Mouse (Mus musculus) intestine, embryonic 15.5 days (tissue): ENCODE data around the gene Syt17. TPM values are rescaled to one million over a fixed set of nuclear protein-coding genes. Genes with fewer than 3 reads are reported as not detected.
A peak's percentile ranks its signal among the peaks of the same experiment; 100 is the strongest.

ENCODE experiments used
- ATAC-seq: fragments of 200-750 bp; cut with Nextera tagmentation; 2 replicates; pipeline ENCODE4 v1.8.0; 2017; ENCODE audit warnings: moderate TSS enrichment, moderate library complexity
- H3K27ac ChIP-seq: fragments of 300-500 bp; sonication (generic); 2 replicates; pipeline ENCODE4 v1.5.1; 2015; ENCODE audit warnings: mild to moderate bottlenecking, inconsistent platforms
- H3K27me3 ChIP-seq: fragments of 300-500 bp; sonication (generic); replicated peaks from 2 replicates; pipeline ENCODE4 v1.6.1; 2015; ENCODE audit warnings: inconsistent platforms
- H3K36me3 ChIP-seq: fragments of 300-500 bp; sonication (generic); 2 replicates; pipeline ENCODE4 v1.6.1; 2015; ENCODE audit warnings: inconsistent platforms
- H3K4me1 ChIP-seq: fragments of 300-500 bp; sonication (generic); replicated peaks from 2 replicates; pipeline ENCODE4 v1.6.1; 2015; ENCODE audit warnings: inconsistent platforms
- H3K4me2 ChIP-seq: fragments of 300-500 bp; sonication (generic); replicated peaks from 2 replicates; pipeline ENCODE4 v1.6.1; 2015; ENCODE audit warnings: mild to moderate bottlenecking, inconsistent platforms
- H3K4me3 ChIP-seq: fragments of 300-500 bp; sonication (generic); replicated peaks from 2 replicates; pipeline ENCODE4 v1.5.1; 2015; ENCODE audit warnings: inconsistent platforms
- H3K9ac ChIP-seq: fragments of 300-500 bp; sonication (generic); 2 replicates; pipeline ENCODE4 v1.6.1; 2015; ENCODE audit warnings: inconsistent platforms
- H3K9me3 ChIP-seq: fragments of 300-500 bp; sonication (generic); 2 replicates; pipeline ENCODE4 v1.6.1; 2016; ENCODE audit warnings: inconsistent platforms
- WGBS: fragments of 180-500 bp; shearing (Covaris S2); methylation state at CpG from one replicate; pipeline ENCODE4 v1.1.7; 2015; 5-methylcytosine and 5-hydroxymethylcytosine counted together
- polyA plus RNA-seq: library from polyadenylated mRNA; unstranded; fragments of >200 nt; fragmentation: Nextera tagmentation; extraction: Ambion mirVana; gene quantifications from 2 replicates; pipeline ENCODE4 v1.2.1, GENCODE M21; 2015

Gene Syt17
- polyA plus RNA-seq, 1 experiment from 2014 or later, result 6.5 TPM

GRCm38 (mm10) chr7:118402576-118403022 lies 45.4 kb downstream of the Syt17 start:
- H3K4me1 ChIP-seq, result no peaks in the 10 kb centered on the region
- H3K27me3 ChIP-seq, result no peaks in the 10 kb centered on the region
- no peak overlapping the region for H3K27ac ChIP-seq
- ATAC-seq, result peak; percentile 45; the same call in 1 of the 2 replicates
- H3K9me3 ChIP-seq, result no peaks in the 10 kb centered on the region
- H3K4me2 ChIP-seq, result no peak overlapping the region
- no peak overlapping the region for H3K9ac ChIP-seq
- H3K36me3 ChIP-seq, result no peaks in the 10 kb centered on the region
- H3K4me3 ChIP-seq, result no peak overlapping the region
- 60% methylated on average over 3 of the region's 3 CpGs for WGBS

GRCm38 (mm10) chr7:118401949-118402348 lies 46.1 kb downstream of the Syt17 start:
- H3K27ac ChIP-seq, result no peak overlapping the region
- WGBS, result 67% methylated on average over 5 of the region's 5 CpGs

GRCm38 (mm10) chr7:118399764-118400163 lies 48.3 kb downstream of the Syt17 start:
- WGBS, result 85% methylated on average over 9 of the region's 9 CpGs
- no peak overlapping the region for H3K9ac ChIP-seq
- H3K4me2 ChIP-seq, result no peak overlapping the region
- no peaks in the 10 kb centered on the region for H3K4me1 ChIP-seq
- H3K27me3 ChIP-seq, result no peaks in the 10 kb centered on the region
- ATAC-seq, result no peak
- no peaks in the 10 kb centered on the region for H3K9me3 ChIP-seq
- no peaks in the 10 kb centered on the region for H3K36me3 ChIP-seq
- no peak overlapping the region for H3K27ac ChIP-seq
- H3K4me3 ChIP-seq, result no peak overlapping the region

More at GRCm38 (mm10) chr7:118401949-118402348, 46.1 kb downstream of the Syt17 start:
- Histone ChIP-seq H3K4me2 (no peak overlapping the region), H3K36me3 (no peaks in the 10 kb centered on the region), H3K9me3 (no peaks in the 10 kb centered on the region), H3K27me3 (no peaks in the 10 kb centered on the region), H3K4me3 (no peak overlapping the region), H3K9ac (no peak overlapping the region), H3K4me1 (no peaks in the 10 kb centered on the region)
- ATAC-seq, result no peak

- Histone ChIP-seq H3K36me3 (no peaks in the 10 kb centered on the region), H3K27me3 (no peaks in the 10 kb centered on the region), H3K4me3 (no peak overlapping the region), H3K9me3 (no peaks in the 10 kb centered on the region), H3K9ac (no peak overlapping the region), H3K4me2 (no peak overlapping the region), H3K4me1 (no peaks in the 10 kb centered on the region), H3K27ac (no peak overlapping the region)
- 83% methylated on average over 5 of the region's 5 CpGs for WGBS
- ATAC-seq, result no peak
These were observed 57.3 kb downstream of the Syt17 start for GRCm38 (mm10) chr7:118390705-118391104.

- no peak overlapping the region for H3K4me3 ChIP-seq
- no peaks in the 10 kb centered on the region for H3K9me3 ChIP-seq
- no peak overlapping the region for H3K9ac ChIP-seq
- H3K27me3 ChIP-seq, result no peaks in the 10 kb centered on the region
- no peak overlapping the region for H3K27ac ChIP-seq
- ATAC-seq, result no peak
- no peaks in the 10 kb centered on the region for H3K4me1 ChIP-seq
- H3K36me3 ChIP-seq, result no peaks in the 10 kb centered on the region
- WGBS, result 84% methylated on average over 5 of the region's 5 CpGs
- H3K4me2 ChIP-seq, result no peak overlapping the region
These were observed 67.0 kb downstream of the Syt17 start for GRCm38 (mm10) chr7:118380996-118381395.

GRCm38 (mm10) chr7:118380056-118380455 lies 68.0 kb downstream of the Syt17 start:
- Histone ChIP-seq H3K4me1 (no peaks in the 10 kb centered on the region), H3K4me3 (no peak overlapping the region), H3K4me2 (no peak overlapping the region), H3K27me3 (no peaks in the 10 kb centered on the region), H3K9ac (no peak overlapping the region), H3K36me3 (no peaks in the 10 kb centered on the region), H3K27ac (no peak overlapping the region), H3K9me3 (no peaks in the 10 kb centered on the region)
- 76% methylated on average over 3 of the region's 3 CpGs for WGBS
- ATAC-seq, result no peak

DNA sequence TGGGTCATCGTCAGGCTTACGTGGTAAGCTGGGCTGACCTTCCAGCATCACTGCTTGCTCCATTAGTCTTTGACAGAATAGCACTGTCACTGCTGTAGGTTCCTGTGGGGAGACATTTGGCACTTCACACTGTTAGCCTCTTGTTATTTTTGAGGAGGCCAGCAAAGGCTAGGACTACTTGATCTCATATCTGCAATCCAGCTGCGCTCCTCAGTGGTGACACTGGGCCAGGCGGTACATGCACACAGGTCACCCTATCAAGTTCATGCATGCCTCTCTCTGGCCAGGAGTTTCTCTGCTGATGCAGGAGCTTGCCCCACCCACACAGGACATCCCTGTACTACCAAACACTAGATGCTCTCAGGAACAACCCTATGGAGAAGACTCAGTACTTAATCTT lies 71.4 kb downstream of the Syt17 start:
- H3K9ac ChIP-seq, result no peak overlapping the region
- H3K4me2 ChIP-seq, result no peak overlapping the region
- H3K36me3 ChIP-seq, result no peaks in the 10 kb centered on the region
- no peaks in the 10 kb centered on the region for H3K4me1 ChIP-seq
- no peak overlapping the region for H3K27ac ChIP-seq
- no peak for ATAC-seq
- no peaks in the 10 kb centered on the region for H3K27me3 ChIP-seq
- H3K4me3 ChIP-seq, result no peak overlapping the region
- no peaks in the 10 kb centered on the region for H3K9me3 ChIP-seq
- 93% methylated on average over 4 of the region's 4 CpGs for WGBS

- WGBS, result 89% methylated on average over 3 of the region's 3 CpGs
- Histone ChIP-seq H3K4me1 (no peaks in the 10 kb centered on the region), H3K27me3 (no peaks in the 10 kb centered on the region), H3K9me3 (no peaks in the 10 kb centered on the region), H3K36me3 (no peaks in the 10 kb centered on the region), H3K9ac (no peak overlapping the region), H3K4me3 (no peak overlapping the region), H3K27ac (no peak overlapping the region), H3K4me2 (no peak overlapping the region)
- ATAC-seq, result no peak
These were observed 72.7 kb downstream of the Syt17 start for GRCm38 (mm10) chr7:118375341-118375740.

- WGBS, result 92% methylated on average over 5 of the region's 5 CpGs
- Histone ChIP-seq H3K4me3 (no peak overlapping the region), H3K27ac (no peak overlapping the region), H3K27me3 (no peaks in the 10 kb centered on the region), H3K9ac (no peak overlapping the region), H3K4me1 (no peaks in the 10 kb centered on the region), H3K4me2 (no peak overlapping the region), H3K9me3 (no peaks in the 10 kb centered on the region), H3K36me3 (no peaks in the 10 kb centered on the region)
- no peak for ATAC-seq
These were observed 76.7 kb downstream of the Syt17 start for GRCm38 (mm10) chr7:118371361-118371760.

DNA sequence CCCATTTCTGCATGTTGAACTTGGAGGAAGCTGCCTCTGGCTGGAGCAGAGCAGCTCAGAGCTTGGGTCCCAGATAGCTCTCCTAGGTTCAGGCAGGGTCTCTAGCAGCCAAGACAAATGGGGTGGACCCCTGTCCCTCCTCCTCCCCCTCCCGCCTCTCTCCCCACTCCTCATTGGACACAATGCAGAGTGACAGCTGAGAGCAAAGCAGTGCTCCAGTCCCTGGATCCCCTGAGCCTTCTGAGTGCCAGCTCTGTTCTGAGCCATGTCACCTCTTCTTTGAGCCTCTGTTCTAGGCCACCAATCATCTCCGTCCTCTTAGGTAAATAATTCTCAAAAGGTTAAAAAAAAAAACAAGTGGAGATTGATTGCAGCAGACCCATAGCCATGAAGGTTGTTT lies 78.3 kb downstream of the Syt17 start:
- ATAC-seq, result no peak
- H3K4me2 ChIP-seq, result no peak overlapping the region
- H3K27ac ChIP-seq, result no peak overlapping the region
- no peak overlapping the region for H3K4me3 ChIP-seq
- H3K9ac ChIP-seq, result no peak overlapping the region
- H3K9me3 ChIP-seq, result no peaks in the 10 kb centered on the region
- no peaks in the 10 kb centered on the region for H3K36me3 ChIP-seq
- no peaks in the 10 kb centered on the region for H3K4me1 ChIP-seq
- WGBS, result 50% methylated on average over 2 of the region's 2 CpGs
- H3K27me3 ChIP-seq, result no peaks in the 10 kb centered on the region

DNA sequence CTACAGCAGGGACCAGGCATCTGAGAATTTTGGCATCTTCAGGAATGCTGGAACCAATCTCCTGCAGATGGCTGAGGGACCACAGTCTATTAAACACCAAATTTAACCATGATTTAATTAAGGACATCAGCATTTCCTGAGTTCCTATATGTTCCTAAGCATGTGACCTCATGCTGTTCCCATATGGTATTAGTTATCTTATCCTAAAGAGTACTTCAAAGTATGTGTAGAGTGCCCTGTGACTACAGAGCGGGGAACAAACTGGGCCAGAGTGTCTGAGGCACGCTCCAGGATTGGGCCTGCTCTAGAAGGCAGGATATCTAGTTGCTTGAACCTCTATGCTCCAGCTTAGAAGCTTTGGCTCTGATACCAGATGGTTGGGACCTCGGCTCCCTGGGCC lies 82.1 kb downstream of the Syt17 start:
- Histone ChIP-seq H3K4me2 (no peak overlapping the region), H3K27ac (no peak overlapping the region), H3K27me3 (no peaks in the 10 kb centered on the region), H3K9me3 (no peaks in the 10 kb centered on the region), H3K36me3 (no peaks in the 10 kb centered on the region), H3K4me1 (no peaks in the 10 kb centered on the region), H3K4me3 (no peak overlapping the region), H3K9ac (no peak overlapping the region)
- ATAC-seq, result no peak
- WGBS, result 84% methylated on average over 3 of the region's 3 CpGs

DNA sequence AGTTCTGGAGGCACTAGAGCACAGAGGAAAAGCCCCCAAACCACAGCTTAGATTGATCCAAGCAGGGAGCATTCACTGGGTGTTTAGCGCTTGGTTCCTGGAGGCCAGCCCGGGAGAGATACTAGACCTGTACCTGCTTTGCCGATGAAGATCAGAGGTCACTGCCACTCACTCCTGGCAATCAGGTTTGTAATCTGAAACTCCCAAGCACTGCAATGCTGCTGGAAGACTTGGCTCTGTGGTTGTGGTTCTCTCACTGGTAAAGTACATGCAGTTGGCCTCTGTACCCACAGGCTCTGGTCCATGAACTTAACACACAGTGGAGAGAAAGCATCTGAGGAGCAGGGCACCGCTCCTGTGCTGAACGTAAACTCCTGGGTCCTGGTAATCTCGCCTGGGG lies 82.8 kb downstream of the Syt17 start:
- Histone ChIP-seq H3K27ac (no peak overlapping the region), H3K4me3 (no peak overlapping the region), H3K9ac (no peak overlapping the region), H3K4me2 (no peak overlapping the region), H3K36me3 (no peaks in the 10 kb centered on the region), H3K27me3 (no peaks in the 10 kb centered on the region), H3K4me1 (no peaks in the 10 kb centered on the region), H3K9me3 (no peaks in the 10 kb centered on the region)
- 0 out of 2 replicates have a peak, but pooled peaks have one; percentile 39 for ATAC-seq
- 53% methylated on average over 6 of the region's 6 CpGs for WGBS

GRCm38 (mm10) chr7:118364353-118365007 lies 83.5 kb downstream of the Syt17 start:
- H3K4me1 ChIP-seq, result no peaks in the 10 kb centered on the region
- no peaks in the 10 kb centered on the region for H3K9me3 ChIP-seq
- H3K4me2 ChIP-seq, result no peak overlapping the region
- no peak overlapping the region for H3K27ac ChIP-seq
- H3K4me3 ChIP-seq, result no peak overlapping the region
- H3K9ac ChIP-seq, result no peak overlapping the region
- no peaks in the 10 kb centered on the region for H3K27me3 ChIP-seq
- ATAC-seq, result no peak
- H3K36me3 ChIP-seq, result no peaks in the 10 kb centered on the region
- WGBS, result 33% methylated on average over 7 of the region's 7 CpGs
